In genomic region chr5:141558731-141559130, GRCm38 (mm10) we compare ENCODE assay signal across 21 mouse cellular contexts.
DNase-seq lines count a peak whose midpoint lies in the region; ATAC-seq and TF ChIP-seq lines count a peak whose summit lies in the region.
"Had no signal": no experiment of that assay in that cellular context is flagged by ENCODE, and none has a peak within 500 bp of the region (broad histone marks: within the 10 kb centered on the region; RNA-seq: fewer than 3 reads in every experiment).

No protein-coding gene starts in this region.

- no peak for TF ChIP-seq POLR2A in limb, embryonic 14.5 days (IDR thresholded peaks at IDR 0.05; ENCODE audit: borderline replicate concordance, extremely low read depth, insufficient read depth, insufficient read length)

- no peak overlapping the region for H3K27ac ChIP-seq in embryonic facial prominence, embryonic 11.5 days (replicated peaks; ENCODE audit: low read depth, low read length)
- H3K27ac ChIP-seq in embryonic facial prominence, embryonic 10.5 days (replicated peaks) = no peak overlapping the region
- 0 out of 2 replicates have a peak overlapping the region, but pooled peaks have one; percentile 6 for H3K27ac ChIP-seq in embryonic facial prominence, embryonic 12.5 days
- no peak overlapping the region for H3K27ac ChIP-seq in limb, embryonic 14.5 days (replicated peaks; ENCODE audit: low read depth, low read length)
- no peak overlapping the region for H3K27ac ChIP-seq in liver, embryonic 11.5 days (ENCODE audit: low read depth, low read length)
- H3K27ac ChIP-seq: heart, embryonic 10.5 days; hindbrain, embryonic 12.5 days had no signal

- H3K4me2 ChIP-seq in embryonic facial prominence, embryonic 11.5 days (ENCODE audit: low read depth, low read length) = no peak overlapping the region
- H3K4me2 ChIP-seq in embryonic facial prominence, embryonic 12.5 days (replicated peaks) = no peak overlapping the region
- H3K4me2 ChIP-seq in limb, embryonic 14.5 days (replicated peaks; ENCODE audit: low read depth, low read length, severe bottlenecking) = no peak overlapping the region
- no peak overlapping the region for H3K4me2 ChIP-seq in liver, embryonic 11.5 days
- H3K4me2 ChIP-seq: hindbrain, embryonic 12.5 days had no signal

- no peak for ATAC-seq in embryonic facial prominence, embryonic 11.5 days (replicated peaks; ENCODE audit: insufficient number of reproducible peaks, low FRiP score, low TSS enrichment, low read depth)
- ATAC-seq in embryonic facial prominence, embryonic 12.5 days (ENCODE audit: insufficient number of reproducible peaks, insufficient read depth, low FRiP score, low TSS enrichment) = no peak
- ATAC-seq in limb, embryonic 14.5 days (ENCODE audit: low FRiP score, low read depth) = peak; percentile 56; the same call in 1 of the 2 replicates
- ATAC-seq in liver, embryonic 11.5 days (replicated peaks; ENCODE audit: low FRiP score) = no peak
- ATAC-seq: activated CD4-positive, CD25-positive, alpha-beta regulatory T cell, adult 4 months; forebrain, embryonic 14.5 days; hindbrain, embryonic 16.5 days; inflammation-experienced regulatory T-cells, adult 6 months; Patski had no signal

- no peak overlapping the region for H3K9ac ChIP-seq in embryonic facial prominence, embryonic 11.5 days (replicated peaks; ENCODE audit: low read length)
- no peak overlapping the region for H3K9ac ChIP-seq in embryonic facial prominence, embryonic 12.5 days
- H3K9ac ChIP-seq in limb, embryonic 14.5 days (ENCODE audit: low read depth, low read length, severe bottlenecking) = no peak overlapping the region
- no peak overlapping the region for H3K9ac ChIP-seq in liver, embryonic 11.5 days (ENCODE audit: low read depth, low read length)
- H3K9ac ChIP-seq: hindbrain, embryonic 12.5 days had no signal

- no peak overlapping the region for H3K4me3 ChIP-seq in embryonic facial prominence, embryonic 11.5 days (ENCODE audit: low read depth, low read length)
- H3K4me3 ChIP-seq in embryonic facial prominence, embryonic 10.5 days = no peak overlapping the region
- H3K4me3 ChIP-seq in embryonic facial prominence, embryonic 12.5 days = no peak overlapping the region
- H3K4me3 ChIP-seq in limb, embryonic 14.5 days (replicated peaks; ENCODE audit: low read length) = no peak overlapping the region
- no peak overlapping the region for H3K4me3 ChIP-seq in liver, embryonic 11.5 days (ENCODE audit: low read depth, low read length)
- H3K4me3 ChIP-seq: heart, embryonic 10.5 days; hindbrain, embryonic 12.5 days had no signal

- H3K36me3 ChIP-seq in embryonic facial prominence, embryonic 11.5 days (replicated peaks; ENCODE audit: control insufficient read depth, insufficient read depth, low read depth, low read length) = no peaks in the 10 kb centered on the region
- no peaks in the 10 kb centered on the region for H3K36me3 ChIP-seq in embryonic facial prominence, embryonic 10.5 days (replicated peaks)
- H3K36me3 ChIP-seq in embryonic facial prominence, embryonic 12.5 days = no peaks in the 10 kb centered on the region
- no peaks in the 10 kb centered on the region for H3K36me3 ChIP-seq in limb, embryonic 14.5 days (ENCODE audit: control insufficient read depth, insufficient read depth, low read length)
- no peaks in the 10 kb centered on the region for H3K36me3 ChIP-seq in liver, embryonic 11.5 days (ENCODE audit: control insufficient read depth, insufficient read depth, low read length)
- H3K36me3 ChIP-seq: heart, embryonic 10.5 days; hindbrain, embryonic 12.5 days had no signal

- WGBS in embryonic facial prominence, embryonic 11.5 days = 44% methylated on average over 4 of the region's 4 CpGs
- 70% methylated on average over 4 of the region's 4 CpGs for WGBS in embryonic facial prominence, embryonic 10.5 days
- WGBS in embryonic facial prominence, embryonic 12.5 days = 36% methylated on average over 4 of the region's 4 CpGs
- WGBS in limb, embryonic 14.5 days = 48% methylated on average over 4 of the region's 4 CpGs
- WGBS in liver, embryonic 11.5 days = 75% methylated on average over 4 of the region's 4 CpGs

- no peaks in the 10 kb centered on the region for H3K27me3 ChIP-seq in embryonic facial prominence, embryonic 11.5 days (ENCODE audit: control insufficient read depth, insufficient read depth, low read length)
- no peaks in the 10 kb centered on the region for H3K27me3 ChIP-seq in embryonic facial prominence, embryonic 10.5 days (replicated peaks; ENCODE audit: low read depth, poor library complexity, severe bottlenecking)
- H3K27me3 ChIP-seq in embryonic facial prominence, embryonic 12.5 days = no peaks in the 10 kb centered on the region
- H3K27me3 ChIP-seq in limb, embryonic 14.5 days (ENCODE audit: control insufficient read depth, insufficient read depth, low read length) = no peaks in the 10 kb centered on the region
- no peaks in the 10 kb centered on the region for H3K27me3 ChIP-seq in liver, embryonic 11.5 days (replicated peaks; ENCODE audit: control insufficient read depth, insufficient read depth, low read length)
- H3K27me3 ChIP-seq: hindbrain, embryonic 12.5 days; Patski had no signal

- H3K9me3 ChIP-seq in embryonic facial prominence, embryonic 11.5 days (replicated peaks; ENCODE audit: control insufficient read depth, low read length) = no peaks in the 10 kb centered on the region
- H3K9me3 ChIP-seq in embryonic facial prominence, embryonic 10.5 days = no peaks in the 10 kb centered on the region
- no peaks in the 10 kb centered on the region for H3K9me3 ChIP-seq in embryonic facial prominence, embryonic 12.5 days
- H3K9me3 ChIP-seq in limb, embryonic 14.5 days (ENCODE audit: control insufficient read depth, low read length) = no peaks in the 10 kb centered on the region
- H3K9me3 ChIP-seq in liver, embryonic 11.5 days (ENCODE audit: control insufficient read depth, low read length) = no peaks in the 10 kb centered on the region
- H3K9me3 ChIP-seq: heart, embryonic 10.5 days; hindbrain, embryonic 12.5 days had no signal

- no peaks in the 10 kb centered on the region for H3K4me1 ChIP-seq in embryonic facial prominence, embryonic 11.5 days (ENCODE audit: control insufficient read depth, insufficient read depth, low read length)
- H3K4me1 ChIP-seq in embryonic facial prominence, embryonic 10.5 days = peaks cover 33% of the 10 kb centered on the region
- peaks cover 20% of the 10 kb centered on the region; the same call in 1 of the 2 replicates for H3K4me1 ChIP-seq in embryonic facial prominence, embryonic 12.5 days
- H3K4me1 ChIP-seq in limb, embryonic 14.5 days (ENCODE audit: control insufficient read depth, insufficient read depth, low read length) = 0 out of 2 replicates have a peak, but pooled peaks cover 6% of the 10 kb centered on the region
- H3K4me1 ChIP-seq in liver, embryonic 11.5 days (replicated peaks; ENCODE audit: control insufficient read depth, insufficient read depth, low read length) = no peaks in the 10 kb centered on the region; the same call in 1 of the 2 replicates

- peak; percentile 30 for DNase-seq in embryonic facial prominence, embryonic 11.5 days (ENCODE audit: low spot score)
- no peak for DNase-seq in embryonic facial prominence, embryonic 10.5 days (ENCODE audit: low spot score)
- peak; percentile 42 for DNase-seq in limb, embryonic 14.5 days (ENCODE audit: low spot score)
- no peak for DNase-seq in kidney, adult 9 months
- DNase-seq in cerebellum, adult 9-10 months = no peak
- DNase-seq in liver, embryonic 11.5 days (ENCODE audit: low spot score) = no peak
- DNase-seq: adrenal gland, postnatal 14 days; cerebellum, adult 11-12 months; cerebellum, postnatal 10 days; gastrocnemius, postnatal 10 days; heart, adult 18-20 months; heart, postnatal 10 days; heart, postnatal 4 days had no signal

Comparison
In these comparisons a context has a peak if more than half of its experiments do, and no peak if none do; other contexts are left out.
1. DNase-seq: peak in embryonic facial prominence, embryonic 11.5 days (single experiment) and limb, embryonic 14.5 days (single experiment); none in embryonic facial prominence, embryonic 10.5 days (single experiment), kidney, adult 9 months (single experiment), cerebellum, adult 9-10 months (single experiment) and liver, embryonic 11.5 days (single experiment).